Mouse (Mus musculus): ENCODE results near the gene Vmn1r112. TPM values are rescaled to one million over a fixed set of nuclear protein-coding genes. Genes with fewer than 3 reads are reported as not detected.
"Not testable (repeated sequence)": the region's sequence is repeated elsewhere in the genome, so short reads cannot be mapped to it uniquely, and the experiment has no call there.

Gene Vmn1r112
- polyA plus RNA-seq (2012; rRNA removed) (not detected in 2 replicates), polyA plus RNA-seq (2014; fragmentation: Nextera tagmentation; extraction: Ambion mirVana) (not detected in 2 replicates)

- WGBS (ENCODE audit: insufficient replicate concordance), result no CpG with 5 or more reads among the region's 3 CpGs
- H3K9me3 ChIP-seq (ENCODE audit: control insufficient read depth, low read length); H3K4me2 ChIP-seq (ENCODE audit: low read depth); DNase-seq (ENCODE audit: low read depth in 3 of 3, low spot score in 3 of 3); H3K9ac ChIP-seq (replicated peaks); H3K27me3 ChIP-seq (ENCODE audit: control insufficient read depth, insufficient read depth, low read length); H3K4me1 ChIP-seq (replicated peaks; ENCODE audit: control insufficient read depth in 2 of 2, insufficient read depth in 2 of 2, low read length in 1 of 2); H3K36me3 ChIP-seq (replicated peaks; ENCODE audit: control insufficient read depth, insufficient read depth, low read depth); H3K27ac ChIP-seq; ATAC-seq (ENCODE audit: insufficient read depth); H3K4me3 ChIP-seq (ENCODE audit: insufficient read depth in 1 of 2, low read depth in 2 of 2, low read length in 2 of 2): not testable (repeated sequence)
Measured at GRCm38 (mm10) chr7:20770885-20771284, at the start of gene Vmn1r112. Gene Vmn1r112 (plus strand): TSS chr7:20771185.

DNA sequence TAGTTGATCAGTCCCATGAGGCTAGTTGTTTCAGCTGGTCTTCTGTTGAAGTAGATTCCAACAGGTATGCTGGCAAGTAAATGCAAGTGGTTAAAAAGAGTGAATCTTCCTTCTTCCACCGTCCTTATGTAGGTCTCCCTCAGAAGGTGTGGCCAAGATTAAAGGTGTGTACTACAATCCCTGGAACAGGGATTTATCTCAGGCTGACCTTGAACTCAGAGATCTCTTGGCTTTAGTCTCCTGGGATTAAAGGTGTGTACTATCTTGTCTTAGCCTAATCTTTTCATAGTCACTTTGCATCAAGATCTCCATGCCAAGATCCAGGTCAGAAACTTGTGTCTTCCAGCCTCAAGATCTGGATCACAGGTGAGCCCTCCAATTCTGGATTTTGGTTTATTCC lies 40.5 kb upstream of the Vmn1r112 start, which contains the start of gene Gm10668:
TSS of gene Gm10668 (minus strand) at position 101 of the 400 bp plus-strand sequence.
- H3K9ac ChIP-seq (replicated peaks); DNase-seq (ENCODE audit: low read depth in 3 of 3, low spot score in 3 of 3); H3K9me3 ChIP-seq (ENCODE audit: control insufficient read depth, low read length); H3K27ac ChIP-seq; H3K36me3 ChIP-seq (replicated peaks; ENCODE audit: control insufficient read depth, insufficient read depth, low read depth); H3K4me3 ChIP-seq (ENCODE audit: insufficient read depth in 1 of 2, low read depth in 2 of 2, low read length in 2 of 2); ATAC-seq (ENCODE audit: insufficient read depth); H3K4me1 ChIP-seq (replicated peaks; ENCODE audit: control insufficient read depth in 2 of 2, insufficient read depth in 2 of 2, low read length in 1 of 2); H3K27me3 ChIP-seq (ENCODE audit: control insufficient read depth, insufficient read depth, low read length); H3K4me2 ChIP-seq (ENCODE audit: low read depth): not testable (repeated sequence)
- WGBS (ENCODE audit: insufficient replicate concordance), result no CpG with 5 or more reads among the region's 1 CpGs

DNA sequence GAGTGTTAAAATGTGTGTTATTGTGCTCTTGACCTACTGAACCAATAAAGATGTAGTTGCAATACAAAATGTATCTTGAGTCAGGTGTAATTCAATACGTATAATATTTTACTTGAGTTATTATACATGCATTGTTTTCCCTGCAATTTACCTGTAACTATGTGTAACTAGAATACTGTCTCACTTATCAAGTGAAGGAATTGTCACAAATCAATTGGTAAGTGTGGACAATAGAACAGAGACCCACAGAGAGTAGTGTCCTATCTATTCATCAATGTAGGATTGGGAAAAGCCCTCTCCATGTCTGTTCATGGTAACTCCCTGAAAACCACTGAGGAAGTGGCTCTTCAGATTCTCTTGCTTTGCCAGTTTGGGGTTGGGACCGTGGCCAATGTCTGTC lies 16.0 kb downstream of the Vmn1r112 start, which contains the start of gene Vmn1r113:
TSS of gene Vmn1r113 (plus strand) at position 301 of the 400 bp plus-strand sequence.
- not testable (repeated sequence) for H3K4me2 ChIP-seq (ENCODE audit: low read depth); DNase-seq (ENCODE audit: low read depth in 3 of 3, low spot score in 3 of 3); H3K27ac ChIP-seq; H3K36me3 ChIP-seq (replicated peaks; ENCODE audit: control insufficient read depth, insufficient read depth, low read depth); H3K9ac ChIP-seq (replicated peaks); H3K27me3 ChIP-seq (ENCODE audit: control insufficient read depth, insufficient read depth, low read length); H3K4me1 ChIP-seq (replicated peaks; ENCODE audit: control insufficient read depth in 2 of 2, insufficient read depth in 2 of 2, low read length in 1 of 2); ATAC-seq (ENCODE audit: insufficient read depth); H3K9me3 ChIP-seq (ENCODE audit: control insufficient read depth, low read length); H3K4me3 ChIP-seq (ENCODE audit: insufficient read depth in 1 of 2, low read depth in 2 of 2, low read length in 2 of 2)
- WGBS (ENCODE audit: insufficient replicate concordance), result 34% methylated on average over 2 of the region's 2 CpGs

DNA sequence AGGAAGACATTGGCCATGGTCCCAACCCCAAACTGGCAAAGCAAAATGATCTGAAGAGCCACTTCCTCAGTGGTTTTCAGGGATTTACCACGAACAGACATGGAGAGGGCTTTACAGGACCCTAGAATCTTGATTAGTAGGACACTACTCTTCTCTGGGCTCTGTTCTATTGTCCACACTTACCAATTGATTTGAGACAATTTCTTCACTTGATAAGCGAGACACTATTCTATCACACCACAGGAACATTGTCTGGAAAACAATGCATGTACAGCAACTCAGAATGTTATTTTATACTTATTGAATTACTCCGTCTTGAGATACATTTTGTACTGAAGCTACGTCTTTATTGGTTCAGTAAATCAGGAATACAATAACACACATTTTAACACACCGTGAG lies 41.1 kb downstream of the Vmn1r112 start, which contains the start of gene Vmn1r114:
TSS of gene Vmn1r114 (minus strand) at position 101 of the 400 bp plus-strand sequence.
- not testable (repeated sequence) for H3K27ac ChIP-seq; H3K9ac ChIP-seq (replicated peaks); H3K4me3 ChIP-seq (ENCODE audit: insufficient read depth in 1 of 2, low read depth in 2 of 2, low read length in 2 of 2); H3K9me3 ChIP-seq (ENCODE audit: control insufficient read depth, low read length); ATAC-seq (ENCODE audit: insufficient read depth); DNase-seq (ENCODE audit: low read depth in 3 of 3, low spot score in 3 of 3); H3K36me3 ChIP-seq (replicated peaks; ENCODE audit: control insufficient read depth, insufficient read depth, low read depth); H3K4me2 ChIP-seq (ENCODE audit: low read depth); H3K27me3 ChIP-seq (ENCODE audit: control insufficient read depth, insufficient read depth, low read length); H3K4me1 ChIP-seq (replicated peaks; ENCODE audit: control insufficient read depth in 2 of 2, insufficient read depth in 2 of 2, low read length in 1 of 2)
- WGBS (ENCODE audit: insufficient replicate concordance), result no CpG with 5 or more reads among the region's 5 CpGs

Other genes starting within 250 kb of the Vmn1r112 start
- gene Vmn1r104, start 237.3 kb upstream of the Vmn1r112 start, polyA plus RNA-seq (2012; rRNA removed), result not detected in 2 replicates
- gene Vmn1r104, start 237.3 kb upstream of the Vmn1r112 start, polyA plus RNA-seq (2014; fragmentation: Nextera tagmentation; extraction: Ambion mirVana), result not detected in 2 replicates
- not detected in 2 replicates for gene Gm5726, start 225.4 kb upstream of the Vmn1r112 start, polyA plus RNA-seq (2012; rRNA removed)
- gene Gm5726, start 225.4 kb upstream of the Vmn1r112 start, polyA plus RNA-seq (2014; fragmentation: Nextera tagmentation; extraction: Ambion mirVana), result not detected in 2 replicates
- not detected in 2 replicates for gene Gm4141, start 194.9 kb upstream of the Vmn1r112 start, polyA plus RNA-seq (2012; rRNA removed)
- gene Gm4141, start 194.9 kb upstream of the Vmn1r112 start, polyA plus RNA-seq (2014; fragmentation: Nextera tagmentation; extraction: Ambion mirVana), result not detected in 2 replicates
- not detected in 2 replicates for gene Gm4513, start 172.2 kb upstream of the Vmn1r112 start, polyA plus RNA-seq (2012; rRNA removed)
- not detected in 2 replicates for gene Gm4513, start 172.2 kb upstream of the Vmn1r112 start, polyA plus RNA-seq (2014; fragmentation: Nextera tagmentation; extraction: Ambion mirVana)
- gene Vmn1r107, start 102.3 kb upstream of the Vmn1r112 start, polyA plus RNA-seq (2012; rRNA removed), result not detected in 2 replicates
- gene Vmn1r107, start 102.3 kb upstream of the Vmn1r112 start, polyA plus RNA-seq (2014; fragmentation: Nextera tagmentation; extraction: Ambion mirVana), result not detected in 2 replicates
- not detected in 2 replicates for gene Vmn1r111, start 68.0 kb upstream of the Vmn1r112 start, polyA plus RNA-seq (2012; rRNA removed)
- not detected in 2 replicates for gene Vmn1r111, start 68.0 kb upstream of the Vmn1r112 start, polyA plus RNA-seq (2014; fragmentation: Nextera tagmentation; extraction: Ambion mirVana)
- gene Gm10668, start 40.6 kb upstream of the Vmn1r112 start, polyA plus RNA-seq (2012; rRNA removed), result not detected in 2 replicates
- not detected in 2 replicates for gene Gm10668, start 40.6 kb upstream of the Vmn1r112 start, polyA plus RNA-seq (2014; fragmentation: Nextera tagmentation; extraction: Ambion mirVana)
- not detected in 2 replicates for gene Vmn1r113, start 16.1 kb downstream of the Vmn1r112 start, polyA plus RNA-seq (2012; rRNA removed)
- gene Vmn1r113, start 16.1 kb downstream of the Vmn1r112 start, polyA plus RNA-seq (2014; fragmentation: Nextera tagmentation; extraction: Ambion mirVana), result not detected in 2 replicates
- gene Vmn1r114, start 41.0 kb downstream of the Vmn1r112 start, polyA plus RNA-seq (2012; rRNA removed), result not detected in 2 replicates
- not detected in 2 replicates for gene Vmn1r114, start 41.0 kb downstream of the Vmn1r112 start, polyA plus RNA-seq (2014; fragmentation: Nextera tagmentation; extraction: Ambion mirVana)
- gene Vmn1r115, start 73.8 kb downstream of the Vmn1r112 start, polyA plus RNA-seq (2012; rRNA removed), result not detected in 2 replicates
- gene Vmn1r115, start 73.8 kb downstream of the Vmn1r112 start, polyA plus RNA-seq (2014; fragmentation: Nextera tagmentation; extraction: Ambion mirVana), result not detected in 2 replicates
- not detected in 2 replicates for gene Vmn1r116, start 101.1 kb downstream of the Vmn1r112 start, polyA plus RNA-seq (2012; rRNA removed)
- gene Vmn1r116, start 101.1 kb downstream of the Vmn1r112 start, polyA plus RNA-seq (2014; fragmentation: Nextera tagmentation; extraction: Ambion mirVana), result not detected in 2 replicates
- gene Vmn1r117, start 112.9 kb downstream of the Vmn1r112 start, polyA plus RNA-seq (2012; rRNA removed), result not detected in 2 replicates
- not detected in 2 replicates for gene Vmn1r117, start 112.9 kb downstream of the Vmn1r112 start, polyA plus RNA-seq (2014; fragmentation: Nextera tagmentation; extraction: Ambion mirVana)
- gene Vmn1r118, start 141.2 kb downstream of the Vmn1r112 start, polyA plus RNA-seq (2012; rRNA removed), result not detected in 2 replicates
- not detected in 2 replicates for gene Vmn1r118, start 141.2 kb downstream of the Vmn1r112 start, polyA plus RNA-seq (2014; fragmentation: Nextera tagmentation; extraction: Ambion mirVana)
- gene Vmn1r119, start 241.3 kb downstream of the Vmn1r112 start, polyA plus RNA-seq (2012; rRNA removed), result not detected in 2 replicates
- gene Vmn1r119, start 241.3 kb downstream of the Vmn1r112 start, polyA plus RNA-seq (2014; fragmentation: Nextera tagmentation; extraction: Ambion mirVana), result not detected in 2 replicates